Mouse (Mus musculus) adrenal gland, adult 18-20 months (tissue): Measurements from ENCODE around the gene Tmem150c. TPM values are rescaled to one million over a fixed set of nuclear protein-coding genes. Genes with fewer than 3 reads are reported as not detected.

Experiments
- DNase-seq, 2 experiments: peaks; one replicate each; pipeline ENCODE4 v3.0.0; 2021 to 2022; ENCODE audit warnings: low spot score in 2 of 2
- long read RNA-seq, 2 experiments: library from polyadenylated mRNA; stranded (forward); transcript quantifications; one replicate each; pipeline ENCODE4 v2.0.0; 2021
- total RNA-seq, 2 experiments: library from RNA; stranded (reverse); gene quantifications; 1 replicate in 1 of 2; 2 replicates in 1 of 2; pipeline ENCODE4 v1.2.3; 2021

Tmem150c gene
- total RNA-seq, result 10 to 100 TPM in 1 of 2 experiments, 1 to 10 TPM in 1; 7.5 to 18.3 TPM
- long read RNA-seq, experiment 1, partial matches to known transcripts, result 0 of 4 reads
- long read RNA-seq, experiment 1, other reads (novel, unspliced or antisense), result 3 of 4 reads
- long read RNA-seq, experiment 2, transcript Tmem150c-201 (8 exons, 3,084 nt), result major isoform, 6 of 20 reads
- long read RNA-seq, experiment 2, partial matches to known transcripts, result 0 of 20 reads
- long read RNA-seq, experiment 2, other reads (novel, unspliced or antisense), result 14 of 20 reads

GRCm38 (mm10) chr5:100159638-100159973 lies at the start of gene Tmem150c:
Gene Tmem150c (minus strand): TSS chr5:100159808.
- no peak for DNase-seq

DNA sequence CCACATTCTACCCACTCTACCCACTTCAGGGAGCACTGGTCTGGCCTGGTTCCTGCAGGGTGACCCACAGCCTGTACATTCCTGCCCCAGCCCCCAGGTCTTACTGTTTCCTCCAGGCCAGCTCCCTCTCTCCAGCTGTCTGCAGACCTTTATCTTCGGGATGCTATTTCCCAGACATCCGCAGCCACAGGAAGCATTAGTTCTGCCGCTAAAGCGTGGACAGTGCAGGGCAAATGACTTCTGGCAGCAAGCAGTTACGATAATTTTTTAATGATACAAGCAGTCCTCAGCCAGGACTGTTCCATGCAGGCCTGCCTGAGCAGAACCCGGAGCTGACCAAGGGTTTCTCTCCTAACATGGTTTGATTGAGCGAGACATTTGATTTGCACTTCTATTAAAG lies 49.5 kb upstream of the Tmem150c start:
- DNase-seq, result no peak

- no peak for DNase-seq
These were observed 47.1 kb upstream of the Tmem150c start for GRCm38 (mm10) chr5:100206675-100207074.

DNA sequence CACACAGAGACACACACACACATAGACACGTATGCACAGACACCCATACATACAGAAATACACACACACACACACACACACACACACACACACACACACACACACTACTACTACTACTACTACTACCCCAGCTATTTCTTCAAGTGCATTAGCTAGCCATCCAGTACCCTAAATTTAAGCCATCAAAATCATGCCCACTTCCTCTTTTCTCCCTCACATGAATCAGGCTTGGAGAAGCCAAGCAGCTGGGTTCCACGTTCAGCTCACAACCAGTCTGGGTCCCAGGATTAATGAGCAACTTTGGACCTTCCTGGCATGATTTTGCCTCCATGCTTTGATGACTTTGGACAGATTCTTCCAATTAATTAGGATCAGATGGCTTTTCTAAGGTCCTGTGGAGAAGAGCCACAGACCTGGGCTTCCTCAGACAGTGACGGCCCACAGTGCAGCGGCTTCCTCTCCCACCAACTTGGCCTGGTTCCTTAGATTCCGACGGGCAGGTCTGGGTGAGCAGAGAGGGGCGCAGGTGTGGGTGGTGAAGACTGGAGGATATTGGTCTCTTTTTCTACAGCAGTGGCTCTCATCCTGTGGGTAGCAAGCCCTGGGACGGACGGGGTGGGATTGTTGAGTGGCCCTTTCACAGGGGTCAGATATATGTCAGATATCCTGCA lies 46.0 kb upstream of the Tmem150c start:
- no peak for DNase-seq

GRCm38 (mm10) chr5:100200805-100201204 lies 41.2 kb upstream of the Tmem150c start:
- DNase-seq, result no peak

DNA sequence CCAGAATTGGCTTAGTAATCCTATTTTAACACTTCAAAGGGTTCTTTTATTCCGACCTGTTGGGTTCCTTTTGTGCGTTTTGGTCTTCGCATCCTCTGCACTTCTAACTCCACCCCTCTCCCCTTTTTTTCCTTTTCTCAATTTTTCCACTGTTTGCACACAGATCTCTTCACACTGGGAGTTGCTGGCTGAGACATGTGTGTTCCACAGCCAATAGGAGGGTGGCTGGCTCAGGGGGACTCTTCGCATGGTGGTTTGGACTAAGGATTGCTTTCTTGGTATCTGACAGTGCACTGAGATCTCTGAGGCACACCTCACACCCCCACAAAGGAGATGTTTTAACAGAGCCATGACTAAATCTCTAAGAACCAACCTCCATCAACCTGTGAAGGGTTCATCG lies 40.7 kb upstream of the Tmem150c start:
- DNase-seq, result no peak

- DNase-seq, result no peak
These were observed 39.7 kb upstream of the Tmem150c start for GRCm38 (mm10) chr5:100199092-100199853.

- DNase-seq, result no peak
These were observed 37.9 kb upstream of the Tmem150c start for GRCm38 (mm10) chr5:100197476-100197875.

GRCm38 (mm10) chr5:100196854-100197431 lies 37.3 kb upstream of the Tmem150c start:
- DNase-seq, result no peak

DNA sequence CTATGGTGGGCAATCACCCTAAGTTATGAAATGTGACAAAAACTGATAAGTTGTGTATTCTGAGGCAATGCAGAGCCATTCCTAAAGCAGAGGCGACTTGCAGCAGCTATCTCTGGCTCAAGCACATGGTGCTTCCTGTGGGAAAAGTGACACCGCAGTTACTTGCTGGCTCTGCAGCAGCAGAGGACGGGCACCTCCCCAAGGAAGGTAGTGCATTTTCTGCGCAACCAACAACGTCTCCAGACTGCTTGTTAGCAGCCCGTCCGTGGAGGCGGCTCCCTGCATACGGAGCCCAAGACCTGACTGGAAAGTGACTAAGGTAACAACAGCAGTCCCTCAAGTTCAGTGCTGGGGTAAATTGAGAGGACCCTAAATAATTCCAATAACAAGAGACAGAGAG lies 36.8 kb upstream of the Tmem150c start:
- DNase-seq, result no peak

- no peak for DNase-seq
These were observed 32.0 kb upstream of the Tmem150c start for GRCm38 (mm10) chr5:100191438-100192190.

GRCm38 (mm10) chr5:100187035-100187901 lies 27.7 kb upstream of the Tmem150c start:
- no peak for DNase-seq

DNA sequence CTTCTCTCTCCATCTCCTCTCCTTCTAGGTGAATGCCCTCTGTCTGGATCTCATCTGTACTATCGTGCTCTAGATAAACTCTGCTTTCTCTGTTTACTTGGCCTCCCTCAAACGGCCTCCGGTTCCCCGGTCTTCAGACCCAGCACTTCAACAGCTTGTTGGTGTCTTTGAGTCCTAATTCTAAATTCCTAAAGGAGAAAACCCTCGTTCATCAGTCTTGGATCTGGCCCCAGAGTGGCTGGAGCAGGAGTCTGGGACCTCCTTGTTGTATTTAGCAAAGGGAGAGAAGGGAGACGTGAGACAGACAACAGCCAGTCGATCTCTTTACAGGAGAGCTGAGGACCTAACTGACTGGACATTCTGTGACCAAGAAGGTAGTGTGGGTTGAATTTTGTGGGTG lies 27.0 kb upstream of the Tmem150c start:
- DNase-seq, result no peak

GRCm38 (mm10) chr5:100185895-100186294 lies 26.3 kb upstream of the Tmem150c start:
- DNase-seq, result no peak

- DNase-seq, result no peak
These were observed 21.4 kb upstream of the Tmem150c start for GRCm38 (mm10) chr5:100181011-100181410.

GRCm38 (mm10) chr5:100178781-100179165 lies 19.2 kb upstream of the Tmem150c start:
- DNase-seq, result no peak

- DNase-seq, result no peak
These were observed 18.6 kb upstream of the Tmem150c start for GRCm38 (mm10) chr5:100178122-100178780.

DNA sequence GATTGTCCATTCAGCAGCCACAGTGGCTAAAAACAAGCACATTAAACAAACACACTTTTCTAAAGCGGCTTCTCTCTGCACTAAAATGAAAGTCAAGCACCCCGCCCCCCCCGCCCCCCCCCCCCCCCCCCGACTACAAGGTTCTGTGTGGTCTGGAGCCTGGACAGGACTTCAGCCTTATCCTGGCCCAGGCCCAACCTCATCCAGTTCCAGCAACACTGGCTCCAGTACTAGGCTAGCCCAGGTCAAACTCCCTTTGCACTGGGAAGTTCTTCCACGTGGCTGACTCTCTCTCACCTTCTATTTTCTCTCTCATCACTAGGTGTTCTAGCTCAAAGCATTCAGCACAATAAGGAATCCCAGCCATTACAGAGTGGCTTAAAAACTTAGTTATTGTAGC lies 17.9 kb upstream of the Tmem150c start:
- no peak for DNase-seq

- no peak for DNase-seq
These were observed 16.5 kb upstream of the Tmem150c start for GRCm38 (mm10) chr5:100176096-100176495.

GRCm38 (mm10) chr5:100175582-100175981 lies 16.0 kb upstream of the Tmem150c start:
- DNase-seq, result no peak
